Mouse (Mus musculus) thymus, postnatal 10 days (tissue): ENCODE measurements around the gene S100a10.

Experiments
- DNase-seq, 2 experiments: peaks; one replicate each; pipeline ENCODE4 v3.0.0; 2021; ENCODE audit warnings: low spot score in 2 of 2

S100a10 gene

DNA sequence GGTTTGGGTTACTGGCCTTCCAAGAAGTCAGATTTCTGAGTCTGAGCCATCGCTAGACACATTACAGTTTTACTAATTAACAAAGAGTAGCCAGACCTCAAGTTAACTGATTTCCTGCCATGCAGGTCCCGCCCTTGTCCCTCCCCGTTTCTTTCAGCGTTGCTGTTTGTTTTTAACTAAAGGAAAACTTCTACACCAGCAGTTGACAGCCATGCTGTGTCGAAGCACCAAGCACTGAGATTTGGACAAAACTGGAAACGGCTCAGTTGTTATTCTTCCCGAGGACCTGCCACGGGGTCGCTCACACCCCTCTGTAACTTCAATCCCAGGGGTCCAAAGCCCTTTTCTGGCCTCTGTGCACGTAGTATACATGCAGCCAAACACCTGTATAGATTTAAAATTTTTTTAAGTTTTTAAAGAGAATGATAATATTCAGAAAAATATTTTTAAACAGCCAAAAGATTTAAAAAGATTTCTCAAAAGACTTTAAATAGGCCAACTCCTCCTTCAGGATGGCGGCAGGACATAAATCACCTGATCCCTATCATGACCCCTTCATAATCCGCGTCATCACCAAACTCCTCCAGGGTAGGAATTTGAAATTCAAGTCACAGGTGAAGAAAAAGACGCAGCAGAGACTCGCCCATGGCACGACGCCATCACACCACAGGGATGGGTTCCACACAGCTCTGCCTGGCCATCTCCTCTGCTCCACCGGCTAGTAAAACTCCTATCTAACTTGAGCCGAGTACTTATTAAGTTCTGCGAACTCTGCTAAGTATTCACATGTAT is 6.9 kb upstream of the S100a10 start:
- no peak for DNase-seq

DNA sequence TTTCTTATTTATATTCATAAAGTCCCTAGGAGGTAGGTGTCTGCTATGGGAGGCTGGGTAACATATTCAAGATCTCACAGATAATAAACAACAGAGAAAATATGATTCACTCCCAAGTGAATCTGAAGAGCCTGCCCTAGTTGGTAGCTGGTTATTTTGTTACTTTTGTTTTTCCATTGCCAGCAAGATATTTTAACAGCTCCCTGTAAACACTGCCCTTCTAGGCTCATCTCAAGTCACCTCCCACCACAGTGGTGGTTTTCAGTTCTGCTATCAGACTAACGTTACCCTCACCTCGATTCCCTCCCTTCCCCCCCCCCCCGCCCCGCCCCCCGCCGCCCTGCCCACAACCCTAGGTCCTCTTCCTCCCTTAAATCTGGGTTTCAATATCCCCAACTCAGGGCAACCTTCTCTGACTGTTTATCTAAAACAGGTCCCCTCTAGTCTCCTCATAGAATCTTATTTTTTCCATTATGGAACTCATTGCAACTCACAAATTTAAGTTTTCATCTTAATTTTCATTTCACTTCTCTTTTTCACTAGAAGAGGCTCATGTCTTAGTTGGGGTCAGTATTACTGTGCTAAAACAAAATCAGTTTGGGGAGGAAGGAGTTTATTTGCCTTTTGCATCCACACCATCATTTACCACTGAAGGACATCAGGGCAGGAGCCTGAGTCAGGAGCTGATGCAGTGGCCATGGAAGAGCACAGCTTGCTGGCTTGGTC is 6.2 kb upstream of the S100a10 start:
- DNase-seq, result no peak

DNA sequence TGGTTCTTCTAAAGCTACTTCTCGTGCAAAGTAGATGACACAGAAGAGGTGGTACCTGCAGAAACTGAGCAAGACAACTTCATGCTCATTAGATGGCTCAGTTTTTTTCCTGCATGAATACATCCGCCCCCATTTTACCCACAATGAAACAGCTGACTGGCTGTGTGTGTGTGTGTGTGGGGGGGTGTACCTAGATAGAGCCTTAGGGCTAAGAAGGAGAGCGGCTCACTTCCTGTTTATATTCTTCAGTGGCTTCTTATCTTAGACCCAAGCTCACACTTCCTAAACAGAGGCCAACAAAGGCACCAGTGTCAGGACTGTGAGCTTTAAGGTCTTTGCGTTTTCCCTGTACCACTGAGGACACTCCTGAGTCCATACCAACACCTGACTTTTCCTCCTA is 4.9 kb upstream of the S100a10 start:
- peak; percentile 54 to 61 for DNase-seq

DNA sequence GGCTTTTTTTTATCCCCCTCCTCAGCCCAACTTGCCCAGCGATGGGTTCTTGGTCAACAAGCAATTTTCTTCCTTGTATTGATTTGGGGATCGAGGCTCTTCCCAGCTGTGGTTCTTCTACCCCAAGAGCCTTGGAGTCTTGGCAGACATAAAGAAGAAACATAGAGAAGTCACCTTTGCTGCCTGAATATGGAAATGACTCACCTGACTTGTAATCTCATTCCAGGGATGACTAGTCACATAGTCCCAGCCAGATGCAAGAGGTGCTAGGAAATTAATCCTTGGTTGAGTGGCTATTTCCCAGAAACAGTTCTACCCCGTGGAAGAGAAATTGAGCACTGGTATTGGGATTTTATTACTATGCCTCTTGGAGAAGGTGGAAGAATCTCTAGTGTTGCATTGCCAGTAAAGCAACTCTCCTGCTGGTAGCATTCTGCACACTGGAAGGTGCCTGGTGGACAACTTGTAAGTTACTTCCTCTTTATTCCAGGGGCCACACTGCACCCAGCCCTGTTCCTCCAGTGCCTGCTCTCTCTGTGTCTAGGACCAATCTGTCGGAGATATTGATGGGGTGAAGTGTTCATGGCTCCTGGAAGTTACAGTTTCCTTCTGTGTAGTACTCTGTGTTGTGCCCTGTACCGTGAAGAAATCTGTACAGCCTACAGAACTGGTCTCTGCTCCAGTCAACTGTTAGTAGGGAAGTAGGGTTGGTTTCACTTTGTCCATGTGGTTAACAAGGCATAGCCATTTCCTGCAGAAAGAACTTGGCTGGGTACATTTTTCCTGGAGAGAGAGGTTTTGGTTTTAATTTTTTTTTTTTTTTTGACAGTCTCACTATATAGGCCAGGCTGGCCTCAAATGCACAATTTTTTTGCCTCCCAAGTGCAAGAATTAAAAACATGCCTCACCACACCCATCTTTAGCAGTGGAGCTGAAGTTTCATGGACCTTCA is 2.7 kb upstream of the S100a10 start:
- DNase-seq, result no peak

DNA sequence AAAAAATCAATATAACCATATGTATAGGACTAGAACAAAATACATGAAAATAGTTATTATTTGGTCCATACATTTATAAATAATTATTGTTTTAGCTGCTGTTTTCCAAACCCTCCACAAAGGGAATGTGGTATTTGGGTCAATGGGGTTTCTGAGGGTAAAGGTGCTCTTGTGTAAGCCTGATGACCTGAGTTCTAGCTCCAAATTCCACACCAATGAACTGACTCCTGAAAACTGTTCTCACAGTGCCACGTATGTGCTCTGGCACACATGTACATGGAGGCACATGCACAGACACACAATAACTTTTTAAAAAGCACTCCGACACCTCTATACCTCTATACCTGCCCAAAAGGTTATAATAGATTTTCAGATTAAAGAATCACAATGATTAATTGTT is 1.6 kb upstream of the S100a10 start:
- no peak for DNase-seq

DNA sequence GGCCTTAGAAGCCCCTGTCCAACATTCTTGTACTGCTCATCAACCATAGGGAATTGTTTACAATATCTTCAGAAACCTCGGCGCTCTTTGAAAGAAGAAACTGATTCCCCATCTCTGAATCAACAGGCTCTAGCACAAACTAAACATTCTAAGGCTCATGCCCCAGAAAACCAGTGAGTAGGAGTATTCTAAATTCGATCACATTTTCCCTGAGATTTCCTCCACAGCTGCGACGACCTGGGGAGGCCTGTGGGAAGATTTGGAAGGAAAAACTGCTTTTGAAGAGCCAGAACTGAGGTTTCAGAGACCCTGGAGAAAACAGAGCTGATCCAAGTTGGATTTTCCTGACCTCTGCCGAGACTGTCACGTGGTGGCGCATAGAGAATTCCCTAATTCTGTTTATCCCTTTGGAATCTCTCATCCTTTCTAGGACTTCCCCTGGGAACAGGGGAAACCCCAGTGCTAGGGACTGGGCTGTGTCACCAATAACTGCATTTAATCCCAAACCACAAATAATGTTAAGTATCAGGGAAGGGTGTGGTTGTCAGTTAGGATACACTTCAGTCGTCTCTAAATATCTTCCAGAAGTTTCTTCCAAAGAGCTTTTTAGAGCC is 1.0 kb upstream of the S100a10 start:
- DNase-seq, result no peak

DNA sequence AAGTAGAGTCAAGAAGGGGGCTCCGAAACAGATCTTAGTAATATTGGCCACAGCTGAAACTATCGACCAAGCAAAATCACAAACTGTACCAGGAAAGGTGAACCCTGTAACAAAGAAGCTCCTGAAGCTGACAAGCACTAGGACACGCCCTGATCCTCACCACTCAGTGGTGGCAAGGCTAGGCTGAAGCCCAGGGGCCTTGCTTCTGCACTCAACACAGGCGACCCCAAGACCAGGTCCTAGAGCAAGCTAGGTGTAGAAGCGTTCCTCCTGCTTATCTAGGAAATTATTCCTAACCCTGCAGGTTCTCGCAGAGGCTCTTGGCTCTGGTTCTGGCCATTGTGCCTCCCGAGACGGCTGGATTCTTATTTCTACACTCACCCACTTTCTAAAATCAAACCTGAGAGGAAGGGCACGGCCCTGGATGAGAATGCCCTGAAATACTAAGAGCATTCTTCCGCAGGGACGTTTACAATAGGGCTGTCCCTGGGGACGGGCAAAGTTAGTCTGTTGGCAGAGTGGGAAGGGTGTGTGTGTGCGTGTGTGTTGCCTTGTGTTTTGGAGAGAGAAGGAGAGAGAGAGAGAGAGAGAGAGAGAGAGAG is 400 bp upstream of the S100a10 start:
- DNase-seq, result no peak

DNA sequence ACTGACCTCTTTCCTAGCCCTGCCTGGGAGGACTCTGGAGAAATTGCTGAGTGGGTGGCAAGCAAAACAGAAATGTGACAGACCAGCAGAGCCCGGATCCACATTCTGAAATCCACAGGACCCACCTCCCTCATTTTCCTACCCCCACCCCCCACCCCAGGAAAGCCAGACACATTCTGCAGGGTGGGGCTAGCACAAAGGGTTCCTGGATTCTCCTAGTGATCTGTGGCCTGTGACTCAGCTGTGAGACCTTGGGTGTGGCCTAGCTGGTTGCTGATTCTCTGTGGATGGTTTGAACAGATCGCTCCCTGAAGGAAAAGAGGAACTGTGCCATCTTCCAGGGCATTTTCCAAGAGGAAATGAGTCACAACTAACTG is 986 bp downstream of the S100a10 start:
- peak in 1 of 2 experiments; percentile 9 for DNase-seq

DNA sequence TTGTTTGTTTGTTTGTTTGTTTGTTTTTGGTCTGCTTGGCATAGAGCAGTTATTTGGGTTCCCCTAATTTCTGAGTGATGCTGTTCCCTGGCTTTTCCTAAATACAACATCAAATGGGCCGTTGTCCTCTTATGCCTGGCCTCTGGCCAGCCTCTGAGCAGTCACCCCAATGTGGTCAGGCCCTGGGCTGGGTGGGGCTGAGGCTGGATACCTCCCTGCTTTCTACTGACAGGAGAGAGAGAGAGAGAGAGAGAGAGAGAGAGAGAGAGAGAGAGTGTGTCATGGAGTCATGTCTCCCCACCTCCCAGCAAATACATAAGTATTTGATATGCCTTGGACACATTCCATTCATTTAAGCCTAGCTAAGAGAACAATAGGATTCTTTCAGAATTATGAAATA is 1.7 kb downstream of the S100a10 start:
- no peak for DNase-seq

DNA sequence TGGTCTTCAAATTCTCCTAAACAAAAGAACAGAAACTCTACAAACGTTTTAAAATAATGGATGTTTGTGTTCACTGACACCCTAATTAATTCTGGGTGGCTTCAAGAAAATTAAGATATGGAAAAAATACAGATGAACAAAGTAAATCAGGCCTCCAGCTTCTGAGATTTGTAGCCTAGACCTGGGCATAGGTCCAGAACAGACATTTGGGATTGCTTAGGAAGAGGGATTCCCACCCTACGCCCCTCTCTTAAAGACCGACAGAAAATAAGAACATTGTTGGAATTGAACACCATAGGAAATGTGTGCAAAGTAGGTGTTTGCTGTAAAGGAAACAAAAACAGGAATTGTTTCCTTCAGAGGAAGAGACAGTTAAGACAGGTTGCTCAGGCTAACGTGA is 2.6 kb downstream of the S100a10 start:
- no peak for DNase-seq

DNA sequence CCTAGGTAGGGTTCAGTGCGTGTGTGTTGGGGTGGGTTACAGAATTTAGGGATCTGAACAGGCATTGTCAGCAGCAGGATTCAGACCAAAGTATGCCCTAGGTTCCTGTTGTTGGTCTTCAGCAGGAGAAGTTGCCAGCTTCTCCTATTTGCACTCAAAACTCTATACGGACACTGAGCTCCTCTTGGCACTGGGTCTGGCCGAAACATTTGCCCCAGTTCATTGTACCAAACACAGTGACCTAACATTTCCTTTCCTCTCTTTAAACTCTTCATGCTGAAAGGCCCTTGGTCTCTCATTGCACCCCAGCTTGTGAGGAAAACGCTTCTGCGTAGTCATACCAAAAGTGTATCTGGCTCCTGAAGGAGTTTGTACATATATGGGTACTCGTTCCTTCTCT is 5.1 kb downstream of the S100a10 start:
- no peak for DNase-seq

DNA sequence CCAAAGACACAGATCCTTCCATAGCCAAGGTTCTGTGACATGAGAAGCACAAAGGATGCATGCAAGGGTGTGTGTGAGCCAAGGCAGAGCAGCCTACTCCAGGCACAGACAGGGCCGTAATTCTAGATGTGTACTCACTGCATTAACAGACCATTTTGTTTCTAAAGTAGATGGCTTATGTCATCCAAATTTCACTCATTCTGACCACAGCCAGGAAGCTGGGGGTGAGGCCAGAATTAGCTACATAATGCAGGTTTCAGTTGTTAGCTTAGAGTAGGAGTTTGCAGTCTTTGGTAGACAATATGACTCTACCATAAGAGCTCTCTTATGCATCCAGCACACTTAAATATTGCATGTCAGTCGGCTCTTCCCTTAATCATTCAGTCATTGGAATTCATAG is 7.5 kb downstream of the S100a10 start:
- DNase-seq, result no peak

DNA sequence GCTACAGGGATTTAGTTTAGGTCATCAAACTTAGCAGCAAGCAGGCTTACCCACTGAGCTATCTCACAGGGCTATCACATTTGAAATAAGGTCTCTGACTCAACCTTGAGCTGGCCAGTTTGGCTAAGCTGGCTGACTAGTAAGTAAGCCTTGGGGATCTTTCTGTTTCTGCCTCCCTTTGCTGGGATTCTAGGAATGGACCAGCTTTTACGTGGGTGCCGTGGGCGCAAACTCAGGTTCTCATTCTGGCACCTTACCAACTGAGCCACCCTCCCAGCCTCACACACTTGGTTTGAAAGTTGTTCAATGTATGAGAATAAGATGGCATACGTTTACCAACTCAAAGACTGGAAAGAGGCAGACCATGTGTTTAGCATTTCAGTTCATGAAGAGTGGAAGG is 8.3 kb downstream of the S100a10 start:
- no peak for DNase-seq

DNA sequence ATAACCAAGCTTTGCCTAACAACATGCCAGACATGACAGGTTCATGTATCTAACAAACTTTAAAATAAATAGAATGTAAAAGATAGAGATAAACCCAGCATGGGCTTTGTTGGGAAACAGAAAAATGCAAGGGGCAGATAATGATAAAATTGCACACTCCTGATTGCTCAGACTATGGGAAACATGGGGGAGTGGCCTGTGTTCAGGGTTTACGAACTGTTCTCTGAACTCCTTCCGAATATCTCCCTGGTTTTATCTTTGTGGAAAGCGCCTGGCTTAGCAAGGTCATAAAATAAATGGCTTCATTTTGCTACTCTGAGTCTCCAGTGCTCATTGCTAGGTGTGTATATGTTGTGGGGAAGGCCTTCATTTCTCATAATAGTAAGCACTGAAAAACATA is 12.0 kb downstream of the S100a10 start:
- DNase-seq, result no peak

DNA sequence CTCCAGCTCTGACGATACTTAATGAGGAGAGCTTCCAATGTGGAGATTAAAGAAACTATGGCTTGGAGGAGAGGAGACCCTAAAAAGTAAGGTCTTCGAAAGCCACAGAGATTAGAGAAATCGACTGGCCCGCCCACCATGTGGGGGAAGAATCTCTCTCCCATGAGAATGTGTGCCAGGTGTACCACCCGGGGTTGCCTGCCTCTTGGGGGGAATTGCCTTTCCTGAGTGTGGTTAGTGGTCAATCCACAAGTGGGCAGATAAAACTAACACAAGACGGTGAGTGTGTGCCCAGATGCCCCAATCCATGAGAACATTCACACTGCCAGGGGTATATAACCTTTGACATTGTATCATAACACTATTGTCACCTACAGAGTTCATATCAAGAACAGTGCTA is 12.8 kb downstream of the S100a10 start:
- DNase-seq, result no peak

DNA sequence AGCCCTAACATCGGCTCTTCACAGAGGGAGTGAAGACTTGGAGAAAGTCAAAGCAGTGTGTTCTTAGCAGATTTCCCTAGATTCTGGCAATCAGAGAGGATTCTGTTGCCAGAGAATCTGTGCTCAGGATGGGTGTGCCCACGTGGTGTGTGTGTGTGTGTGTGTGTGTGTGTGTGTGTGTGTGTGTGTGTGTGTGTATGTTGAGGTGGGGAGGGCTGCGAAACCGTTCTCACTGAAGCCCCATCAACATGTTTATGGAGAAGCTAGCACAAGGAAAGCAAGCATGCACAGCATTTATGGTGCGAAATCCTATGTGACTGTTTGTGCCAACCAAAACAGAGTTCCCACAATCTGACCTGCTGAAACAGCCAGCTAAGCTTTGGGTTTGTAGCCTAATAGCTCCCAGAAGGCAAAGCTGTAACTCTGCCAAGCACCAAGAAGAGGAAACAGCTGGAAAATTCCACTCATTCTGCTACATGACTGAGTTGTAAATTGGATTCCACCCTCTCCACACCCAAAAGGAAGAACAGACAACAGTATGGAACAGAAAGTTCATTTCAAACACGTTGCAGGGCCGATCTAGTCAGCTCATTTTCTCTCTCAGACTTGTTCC is 13.7 kb downstream of the S100a10 start:
- DNase-seq, result no peak

DNA sequence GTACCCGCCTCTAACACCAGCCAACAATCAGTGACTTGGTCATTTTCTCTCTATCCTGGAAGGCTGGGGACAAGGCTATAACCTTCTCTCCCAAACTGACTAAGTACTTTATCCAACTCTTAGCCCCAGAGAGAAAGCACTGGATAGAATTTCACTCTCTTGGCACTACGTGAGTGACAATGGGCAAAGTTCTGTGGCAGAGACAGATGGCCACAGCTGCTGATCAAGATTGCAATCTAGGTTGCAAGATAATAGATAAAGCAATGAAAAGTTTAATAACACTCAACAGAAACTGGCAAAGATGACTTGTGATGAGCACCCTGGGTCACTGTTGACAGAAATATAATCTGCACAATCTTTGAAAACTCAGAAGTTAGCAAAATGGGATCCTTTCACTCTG is 14.2 kb downstream of the S100a10 start:
- DNase-seq, result no peak

DNA sequence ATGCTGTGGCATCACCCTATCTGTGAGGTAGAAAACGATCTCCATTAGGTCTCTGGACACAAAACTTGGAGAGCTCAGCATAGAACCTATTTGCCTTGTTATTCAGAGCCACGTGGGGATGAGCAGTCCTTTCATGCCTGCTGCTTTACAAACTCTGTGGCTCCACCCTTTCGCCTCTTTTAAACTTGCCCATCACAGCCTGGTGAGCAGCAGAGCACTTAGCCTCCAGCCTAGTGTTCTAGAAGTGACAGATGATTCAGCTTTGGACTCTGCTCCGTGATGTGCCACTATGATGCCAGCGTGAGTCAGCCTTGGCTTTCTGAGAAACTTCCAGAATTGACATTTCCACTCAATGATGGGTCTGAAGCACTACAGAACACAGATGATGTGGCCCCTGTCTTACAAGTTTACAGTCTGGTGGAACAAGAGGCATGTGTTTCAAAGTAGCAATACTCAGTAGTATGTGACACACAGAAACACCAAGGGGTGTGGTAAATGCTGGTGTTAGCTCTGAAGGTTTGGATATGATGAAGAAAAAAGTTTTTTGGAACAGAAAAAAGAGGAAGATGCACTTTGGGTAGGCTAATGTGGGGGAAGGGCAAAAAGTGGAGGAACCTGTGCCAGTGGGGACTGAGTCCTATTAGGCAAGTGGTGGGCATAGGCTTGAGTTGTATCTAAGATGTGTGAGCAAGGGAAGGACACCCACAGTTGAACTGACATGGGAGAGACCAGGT is 17.3 kb downstream of the S100a10 start:
- DNase-seq, result no peak

DNA sequence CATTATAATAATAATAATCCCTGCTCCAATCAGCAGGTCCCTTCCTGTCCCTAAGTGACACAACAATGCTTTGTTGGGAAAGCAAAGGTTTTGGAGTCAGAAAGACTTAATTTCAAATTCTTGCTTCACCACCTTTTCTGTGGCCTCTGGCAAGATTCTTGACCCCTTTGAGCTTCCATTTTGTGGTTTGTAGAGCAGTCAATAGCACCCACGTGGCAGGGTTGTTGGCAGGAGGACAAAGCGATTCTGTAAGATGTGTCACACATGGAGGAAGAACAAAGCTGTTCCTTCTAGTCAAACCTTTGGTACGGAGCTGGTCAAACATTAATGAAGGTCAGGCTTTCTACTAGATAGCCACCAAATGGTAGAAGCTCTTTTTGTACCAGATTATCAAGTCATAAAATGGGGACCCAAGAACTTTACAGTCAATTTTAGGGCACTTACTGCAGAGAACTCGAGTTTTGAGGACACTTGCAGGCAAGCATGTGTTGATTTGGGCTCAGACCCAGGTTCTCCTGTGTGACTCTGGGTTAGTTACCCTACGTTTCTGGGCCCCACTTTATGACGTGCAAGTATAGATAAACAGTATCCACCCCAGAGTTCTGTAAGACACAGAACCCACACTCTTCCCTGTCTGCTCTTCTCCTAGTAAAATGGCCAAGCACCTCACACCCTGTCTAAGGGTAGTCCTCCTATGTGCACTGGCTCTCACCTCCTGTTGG is 24.6 kb downstream of the S100a10 start:
- DNase-seq, result no peak

DNA sequence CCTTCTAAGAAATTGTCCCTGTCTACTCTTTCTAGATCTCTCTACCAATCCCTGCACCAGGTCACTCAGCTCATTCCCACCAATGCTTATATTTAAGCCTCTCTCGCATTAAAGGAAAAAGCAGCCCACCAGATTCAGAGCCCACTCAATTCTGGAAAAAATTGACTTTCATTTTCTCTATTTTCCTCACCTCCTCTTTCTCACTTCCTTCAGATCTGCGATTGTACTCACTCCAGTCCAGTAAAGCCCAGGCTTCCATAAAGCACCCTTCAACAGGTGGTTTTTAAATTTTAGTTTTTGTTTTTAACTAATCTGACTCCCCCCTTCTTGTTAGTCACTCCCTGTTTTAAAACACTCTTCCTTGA is 25.1 kb downstream of the S100a10 start:
- no peak for DNase-seq
